Mouse (Mus musculus) 3T3-L1 (cell line): ENCODE data around the gene Gldc.

Experiments used
- DNase-seq: peaks from one replicate; pipeline ENCODE4 v3.0.0-alpha.2; 2015; ENCODE audit warnings: low read depth, low spot score

The Gldc gene

GRCm38 (mm10) chr19:30158189-30158588 is 17.0 kb downstream of the Gldc start:
- DNase-seq = no peak

GRCm38 (mm10) chr19:30157031-30157687 is 18.1 kb downstream of the Gldc start:
- no peak for DNase-seq

DNA sequence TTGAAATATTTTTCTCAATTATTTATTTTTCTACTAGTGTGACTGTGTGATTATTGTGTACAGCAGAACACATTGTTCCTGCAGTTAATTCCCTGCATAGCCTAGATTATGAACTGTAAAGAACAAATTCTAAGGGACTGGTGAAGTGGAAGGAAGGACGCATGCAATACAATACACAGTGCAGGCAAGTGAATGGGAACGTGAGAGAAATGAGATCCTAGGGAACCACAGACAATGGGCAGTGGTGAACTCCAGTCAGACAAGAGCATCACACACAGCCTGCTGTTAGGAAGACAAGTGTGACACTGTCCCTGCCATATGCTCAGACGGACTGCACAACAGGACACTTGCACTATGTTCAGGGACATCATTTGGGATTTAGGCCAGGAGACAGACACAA is 21.5 kb downstream of the Gldc start:
- no peak for DNase-seq

GRCm38 (mm10) chr19:30151290-30151689 is 23.9 kb downstream of the Gldc start:
- no peak for DNase-seq

GRCm38 (mm10) chr19:30149238-30149805 is 25.9 kb downstream of the Gldc start:
- no peak for DNase-seq

DNA sequence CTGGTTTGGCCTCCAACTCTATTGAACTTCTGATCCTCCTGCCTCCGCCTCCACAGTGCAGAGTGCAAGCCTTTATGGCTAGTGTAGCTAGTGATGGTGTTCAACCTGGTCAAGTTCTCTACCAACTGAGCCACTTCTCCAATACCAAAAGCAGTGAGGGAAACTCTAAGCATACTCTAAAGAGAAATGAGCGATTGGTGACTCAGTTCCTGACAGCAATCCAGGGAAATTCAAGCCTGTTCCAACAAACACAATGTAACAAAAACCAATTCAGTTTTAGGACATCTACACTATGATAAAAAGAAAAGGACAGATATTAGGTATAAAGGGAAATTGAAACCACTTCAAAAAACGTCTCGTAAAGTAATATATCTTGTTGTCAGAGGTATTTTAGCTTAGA is 27.9 kb downstream of the Gldc start:
- DNase-seq = peak; percentile 65

GRCm38 (mm10) chr19:30146761-30147160 is 28.5 kb downstream of the Gldc start:
- peak; percentile 60 for DNase-seq

GRCm38 (mm10) chr19:30145106-30145505 is 30.1 kb downstream of the Gldc start:
- DNase-seq = no peak

GRCm38 (mm10) chr19:30136308-30136707 is 38.9 kb downstream of the Gldc start:
- DNase-seq = peak; percentile 61

DNA sequence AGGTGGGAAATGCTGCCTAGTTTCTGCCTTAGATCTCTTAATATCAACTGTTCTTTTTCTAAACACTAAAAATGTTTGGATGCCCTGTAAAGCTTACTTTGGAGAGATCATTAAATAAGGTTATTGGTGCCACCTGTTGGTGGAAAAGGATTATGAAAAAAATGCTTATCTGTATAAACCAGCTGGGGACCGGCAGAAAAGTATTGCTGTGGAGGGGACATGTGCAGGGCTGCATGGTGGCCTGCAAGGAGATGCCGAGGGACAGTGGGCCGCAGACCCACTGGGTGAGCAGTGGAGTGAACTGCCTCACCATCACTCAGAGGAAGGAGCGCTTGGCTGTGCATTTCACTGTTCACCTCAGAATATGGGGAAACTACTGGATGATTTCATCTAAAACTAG is 47.1 kb downstream of the Gldc start:
- peak; percentile 87 for DNase-seq

- DNase-seq = peak; percentile 45
Observed at GRCm38 (mm10) chr19:30125670-30126059, 49.6 kb downstream of the Gldc start.

DNA sequence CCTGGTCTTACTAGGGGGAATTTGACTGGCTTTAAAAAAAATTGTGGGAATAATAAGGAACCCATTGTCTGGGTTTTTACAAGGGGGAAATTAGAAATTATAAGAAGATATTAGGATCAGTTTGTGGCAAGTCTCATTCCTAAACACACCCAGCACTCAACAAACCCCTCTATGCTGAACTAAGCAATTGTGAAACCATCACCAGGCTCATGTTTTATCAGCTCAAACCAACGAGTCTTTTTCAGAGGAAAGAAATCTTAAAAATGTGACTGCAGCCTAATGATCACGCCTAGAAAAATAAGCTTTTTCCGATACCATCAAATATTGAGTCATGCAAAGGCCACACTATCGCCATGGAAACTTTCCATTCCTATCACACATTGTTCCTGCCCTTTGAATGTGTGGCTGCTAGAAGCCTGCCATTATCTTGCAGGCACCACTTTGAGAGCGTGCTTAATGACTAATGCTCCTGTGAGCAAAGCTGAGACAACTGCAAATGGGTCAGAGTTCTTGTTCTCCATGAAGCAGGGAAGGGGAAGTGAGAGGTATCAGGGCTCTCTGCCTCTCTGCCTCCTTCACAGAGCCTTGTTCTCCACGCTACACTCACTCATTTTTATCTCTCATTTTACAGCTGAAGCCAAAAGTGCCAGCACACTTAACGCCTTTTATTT is 50.1 kb downstream of the Gldc start:
- peak; percentile 63 for DNase-seq

- peak; percentile 38 for DNase-seq
Observed at GRCm38 (mm10) chr19:30118344-30119312, 56.6 kb downstream of the Gldc start.

DNA sequence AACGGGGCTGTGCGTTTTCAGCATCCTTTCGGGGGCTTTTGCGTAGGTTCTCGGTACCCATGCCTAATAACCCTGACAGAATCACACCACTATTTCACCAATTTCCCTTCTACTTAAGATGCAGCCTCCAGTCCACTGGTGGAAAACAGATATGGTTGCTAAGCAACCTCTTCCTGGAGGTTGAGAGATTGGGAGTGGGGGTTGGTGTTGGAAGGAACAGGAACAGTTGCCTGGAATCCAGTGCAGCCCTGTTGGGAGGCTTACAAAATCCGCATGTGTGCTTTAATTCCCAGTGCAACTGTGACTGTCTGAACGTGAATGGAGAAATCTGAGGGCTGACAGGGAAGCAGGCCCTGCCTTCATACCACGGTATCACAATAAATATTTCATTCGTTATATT is 57.5 kb downstream of the Gldc start:
- DNase-seq = no peak

DNA sequence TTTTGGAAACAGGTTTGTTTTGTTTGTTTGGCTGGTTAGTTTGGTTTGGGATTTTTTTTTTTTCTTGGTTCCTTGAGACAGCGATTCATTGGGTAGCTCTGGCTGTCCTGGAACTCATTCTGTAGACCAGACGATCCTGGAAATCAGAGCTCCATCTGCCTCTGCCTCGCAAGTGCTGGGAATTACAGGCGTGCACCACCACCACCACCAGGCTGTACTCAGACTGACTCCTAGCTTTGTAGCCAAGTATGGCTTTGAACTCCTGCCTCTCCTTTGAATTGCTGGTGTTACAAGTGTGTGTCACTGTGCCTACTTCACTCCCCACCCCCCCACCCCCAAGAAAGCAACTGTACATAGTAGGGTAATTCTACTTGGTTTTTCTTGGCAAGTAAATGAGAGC is 58.0 kb downstream of the Gldc start:
- no peak for DNase-seq

DNA sequence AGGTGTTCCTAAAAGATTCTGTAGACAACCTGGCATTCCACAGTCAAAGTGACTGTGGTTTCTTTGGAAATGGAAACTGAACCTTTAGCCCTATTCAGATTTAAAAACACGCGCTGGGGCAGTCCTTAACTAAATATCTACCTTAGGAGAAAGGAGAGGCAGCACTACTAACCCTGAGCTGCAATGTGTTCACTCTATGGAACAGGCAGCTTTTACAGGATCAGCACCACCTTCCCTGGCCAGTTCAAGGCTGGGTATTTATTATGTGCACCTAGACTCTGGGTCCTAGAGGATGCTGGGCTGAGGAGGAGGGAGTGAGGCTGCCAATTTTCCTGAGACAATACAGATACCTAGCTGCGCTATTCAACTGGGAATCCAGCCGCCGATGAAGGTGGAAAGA is 59.6 kb downstream of the Gldc start:
- DNase-seq = no peak

DNA sequence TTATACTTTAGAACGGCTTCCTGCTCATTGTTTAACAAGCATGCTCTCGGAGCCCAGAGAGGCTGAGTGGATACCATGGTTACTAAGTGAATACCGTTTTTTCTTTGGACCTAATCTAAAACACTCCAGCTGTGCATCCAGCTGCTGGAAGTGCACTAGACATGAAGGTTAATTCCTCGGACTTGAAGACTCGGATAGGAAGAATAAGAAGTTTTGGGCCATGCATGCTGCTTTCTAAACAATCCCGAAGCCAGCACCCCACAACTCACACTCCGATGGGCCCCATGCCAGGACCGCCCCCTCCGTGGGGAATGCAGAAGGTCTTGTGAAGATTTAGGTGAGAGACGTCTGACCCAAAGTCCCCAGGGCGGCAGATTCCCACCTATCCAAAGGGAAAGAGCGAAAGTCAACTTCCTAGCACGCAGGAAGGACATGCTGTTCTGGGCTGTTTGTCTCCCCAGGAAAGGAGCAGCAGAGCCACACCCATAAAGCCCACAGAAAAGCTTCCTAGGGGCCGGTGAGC is 60.2 kb downstream of the Gldc start:
- no peak for DNase-seq

DNA sequence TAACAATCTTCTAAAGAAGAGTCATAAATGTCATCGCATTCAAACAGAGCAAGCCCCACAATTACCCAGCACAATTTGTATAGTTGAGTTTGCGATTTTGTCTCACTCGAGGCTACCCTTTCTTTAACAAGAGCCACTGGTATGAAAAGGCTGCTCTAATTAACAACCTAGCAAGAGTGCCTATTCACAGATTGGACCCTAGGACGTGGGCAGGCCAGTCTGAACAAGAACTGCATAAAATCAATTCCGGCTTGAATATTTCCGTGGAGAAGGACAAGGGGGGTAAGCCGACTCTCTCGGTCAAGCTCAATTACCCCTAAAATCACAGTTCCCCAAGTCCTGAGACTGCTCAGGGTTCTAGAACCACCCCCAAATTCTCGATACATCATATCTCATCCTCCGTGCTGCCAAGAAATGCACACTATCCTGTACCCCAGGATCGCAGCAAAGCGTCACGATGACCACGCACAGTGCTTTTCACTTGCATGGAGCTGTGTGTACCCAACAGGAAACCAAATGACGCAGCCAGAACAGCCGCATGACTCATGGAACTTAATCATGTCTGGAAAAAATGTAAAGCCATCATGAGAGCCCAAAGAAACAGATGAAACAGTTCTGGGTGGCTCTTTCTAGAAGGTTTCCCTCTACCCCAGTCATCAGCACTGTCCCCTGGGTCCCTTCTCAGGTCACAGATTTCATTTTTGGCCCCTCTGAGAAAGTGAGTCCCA is 62.1 kb downstream of the Gldc start:
- DNase-seq = peak; percentile 42

DNA sequence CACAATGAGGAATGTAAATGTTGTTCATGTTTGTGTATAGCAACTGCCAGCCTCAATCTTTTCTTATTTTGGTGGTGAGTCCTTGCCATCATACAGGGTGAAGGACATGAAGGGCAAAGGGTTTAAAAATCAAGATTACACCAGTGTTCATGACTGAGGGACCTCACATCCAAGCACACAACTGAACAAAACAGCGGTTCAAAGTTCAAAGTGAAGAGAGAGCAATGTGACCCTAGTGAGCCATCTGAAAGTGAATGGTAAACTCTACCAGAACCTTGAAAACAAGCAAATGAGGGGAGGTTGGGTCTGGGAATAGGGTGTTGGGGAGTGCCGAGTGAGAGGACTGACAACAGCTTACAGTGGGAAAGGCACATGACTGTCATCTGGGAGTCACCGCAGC is 63.8 kb downstream of the Gldc start:
- no peak for DNase-seq

- no peak for DNase-seq
Observed at GRCm38 (mm10) chr19:30109122-30109521, 66.1 kb downstream of the Gldc start.

DNA sequence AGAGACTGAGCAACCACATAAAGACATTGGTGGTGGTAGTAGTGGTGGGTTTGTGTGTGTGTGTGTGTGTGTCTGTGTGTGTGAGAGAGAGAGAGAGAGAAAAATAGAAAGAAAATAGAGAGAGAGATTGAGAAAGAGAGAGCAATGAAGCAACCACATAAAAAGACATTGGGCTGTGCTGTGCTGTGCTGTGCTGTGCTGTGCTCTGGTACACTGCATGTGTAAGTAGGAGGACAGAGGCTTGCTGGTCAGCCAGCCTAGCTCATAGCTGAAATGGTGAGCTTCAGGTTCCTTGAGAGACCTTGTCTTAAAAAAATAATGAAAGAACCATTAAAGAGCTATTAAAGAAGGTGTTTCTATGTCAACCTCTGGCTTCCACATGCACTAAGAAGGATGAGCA is 66.6 kb downstream of the Gldc start:
- no peak for DNase-seq
